Mouse (Mus musculus) ES-E14 (cell line): ENCODE results near the gene Lpgat1. TPM values are rescaled to one million over a fixed set of nuclear protein-coding genes. Genes with fewer than 3 reads are reported as not detected.

Source experiments
- DNase-seq: peaks from one replicate; pipeline ENCODE4 v3.0.0-alpha.2; 2013; ENCODE audit warnings: low read depth, low spot score
- H3K27ac ChIP-seq: 2 replicates; pipeline ENCODE4 v1.5.1; 2012; ENCODE audit warnings: low read depth, mild to moderate bottlenecking, low read length, moderate library complexity, mixed read lengths; ENCODE audit not compliant: poor library complexity, insufficient read depth, severe bottlenecking
- H3K36me3 ChIP-seq: 2 replicates; pipeline ENCODE4 v1.6.1; 2012; ENCODE audit warnings: mild to moderate bottlenecking, low read length, moderate library complexity, mixed read lengths; ENCODE audit not compliant: control insufficient read depth, poor library complexity, insufficient read depth, severe bottlenecking
- H3K4me1 ChIP-seq, 2 experiments: fragments of 150-350 bp in 1 of 2; sonication (generic) in 1 of 2; 2 replicates each; pipeline ENCODE4 v1.6.1; 2012; ENCODE audit warnings: low read length in 2 of 2, mild to moderate bottlenecking in 1 of 2, mixed read lengths in 1 of 2; ENCODE audit not compliant: control insufficient read depth in 2 of 2, insufficient read depth in 2 of 2, poor library complexity in 1 of 2
- H3K4me3 ChIP-seq, 2 experiments: fragments of 150-350 bp in 1 of 2; sonication (generic) in 1 of 2; 2 replicates each; pipeline ENCODE4 v1.5.1; 2012; ENCODE audit warnings: low read length in 2 of 2, low read depth in 1 of 2, mild to moderate bottlenecking in 1 of 2, mixed read lengths in 1 of 2; ENCODE audit not compliant: insufficient read depth in 1 of 2, poor library complexity in 1 of 2, severe bottlenecking in 1 of 2
- H3K9ac ChIP-seq: 2 replicates; pipeline ENCODE4 v1.6.1; 2012; ENCODE audit warnings: low read depth, mild to moderate bottlenecking, low read length, mixed read lengths; ENCODE audit not compliant: poor library complexity, insufficient read depth, severe bottlenecking
- H3K9me3 ChIP-seq: fragments of 150-350 bp; sonication (generic); 2 replicates; pipeline ENCODE4 v1.6.1; 2012; ENCODE audit warnings: low read depth, mild to moderate bottlenecking, low read length; ENCODE audit not compliant: control insufficient read depth, insufficient read depth
- CHD2 ChIP-seq: IDR thresholded peaks from 2 replicates; pipeline ENCODE4 v1.6.1; 2014; ENCODE audit warnings: mild to moderate bottlenecking, low read depth, low read length, inconsistent platforms
- HCFC1 ChIP-seq: IDR thresholded peaks from 2 replicates; pipeline ENCODE4 v1.6.1; 2012; ENCODE audit warnings: low read length, inconsistent platforms, borderline replicate concordance; ENCODE audit not compliant: insufficient read depth
- MAFK ChIP-seq: IDR thresholded peaks from 2 replicates; pipeline ENCODE4 v1.6.1; 2014; ENCODE audit warnings: mild to moderate bottlenecking, low read depth, low read length, inconsistent platforms; ENCODE audit not compliant: insufficient read depth
- ZC3H11A ChIP-seq: IDR thresholded peaks from 2 replicates; pipeline ENCODE4 v1.6.1; 2012; ENCODE audit warnings: low read depth, mild to moderate bottlenecking, inconsistent platforms, low read length, borderline replicate concordance
- ZNF384 ChIP-seq: IDR thresholded peaks from 2 replicates; pipeline ENCODE4 v1.6.1; 2012; ENCODE audit warnings: low read depth, low read length, inconsistent platforms
- in situ Hi-C, 2 experiments: fragments of 600-800 bp; cut with MboI; formaldehyde crosslinking; loops; one replicate each; pipeline ENCODE4 v1.15.1; 2025; ENCODE audit warnings: low sequenced_read_pairs in 2 of 2, inconsistent platforms in 1 of 2; ENCODE audit not compliant: unreplicated experiment in 2 of 2
- total RNA-seq: library from RNA; depleted of rRNA; stranded (reverse); fragments of 300-350 nt; gene quantifications from 2 replicates; pipeline ENCODE4 v1.2.3, GENCODE M21; 2012

The Lpgat1 gene
- total RNA-seq, 1 experiment: 20.7 TPM

DNA sequence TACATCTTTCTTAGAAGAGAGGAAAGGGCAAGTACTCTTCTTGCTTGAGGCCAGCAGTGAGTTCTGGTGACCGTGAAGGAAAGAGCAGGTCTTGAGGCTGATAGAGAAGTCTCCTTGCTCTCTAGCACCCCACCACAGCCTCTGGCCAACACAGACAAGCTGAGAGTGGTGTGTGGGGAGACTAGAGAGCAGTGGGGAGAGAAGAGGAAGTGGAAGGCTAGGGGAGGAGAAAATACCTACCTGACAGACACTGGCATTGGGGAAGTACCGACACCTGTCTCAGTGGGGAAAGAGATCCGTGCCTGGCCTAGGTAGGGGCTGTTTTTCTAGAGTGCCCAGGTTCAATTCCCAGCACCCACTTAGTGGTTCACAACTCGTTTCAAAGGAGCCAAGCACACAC, 96.6 kb downstream of the Lpgat1 start:
- H3K27ac ChIP-seq: no peak overlapping the region; the same call in 1 of the 2 replicates
- in situ Hi-C loops: loop anchor here (10.0 to 25.0 kb wide), 4 partner anchors 227 to 477 kb away; partner anchors contain the start of genes Dtl (in 1 of the 2), Ints7 (in 1 of the 2) and Tmem206 (in 1 of the 2)
- no peak overlapping the region for H3K4me3 ChIP-seq
- H3K9me3 ChIP-seq: no peaks in the 10 kb centered on the region
- H3K9ac ChIP-seq: no peak overlapping the region
- no peaks in the 10 kb centered on the region for H3K36me3 ChIP-seq
- peaks cover 5 to 11% of the 10 kb centered on the region in 2 experiments; a peak in 1 of 4 replicates for H3K4me1 ChIP-seq
- TF ChIP-seq MAFK (no peak), CHD2 (no peak), HCFC1 (no peak), ZC3H11A (no peak), ZNF384 (no peak)
- no peak for DNase-seq

DNA sequence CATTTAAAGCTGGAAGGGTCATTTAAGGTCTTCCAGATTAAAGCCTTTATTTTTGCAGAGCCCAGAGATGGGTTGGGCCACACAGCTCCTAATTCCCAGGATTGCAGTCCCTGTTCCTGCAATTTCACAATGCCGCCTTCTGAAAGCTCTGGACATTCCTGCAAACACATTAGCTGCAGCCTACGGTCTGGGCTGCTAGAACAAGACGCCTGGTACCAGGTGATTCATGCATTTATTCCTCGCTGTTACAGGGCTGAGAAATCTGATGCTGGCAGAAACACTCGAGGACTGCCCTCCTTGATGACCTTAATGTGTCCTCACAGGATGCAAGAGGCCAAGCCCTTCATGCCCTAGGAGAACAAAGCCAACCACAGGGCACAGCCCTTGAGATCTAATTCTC, 97.3 kb downstream of the Lpgat1 start:
- in situ Hi-C loops: loop anchor here (10.0 to 25.0 kb wide), 4 partner anchors 228 to 478 kb away; partner anchors contain the start of genes Dtl (in 1 of the 2), Ints7 (in 1 of the 2) and Tmem206 (in 1 of the 2)
- Histone ChIP-seq H3K9me3 (no peaks in the 10 kb centered on the region), H3K36me3 (no peaks in the 10 kb centered on the region), H3K4me3 (no peak overlapping the region), H3K9ac (no peak overlapping the region), H3K27ac (no peak overlapping the region), H3K4me1 (peaks cover 5 to 15% of the 10 kb centered on the region in 2 experiments; a peak in 1 of 4 replicates)
- no peak for TF ChIP-seq MAFK
- no peak for TF ChIP-seq ZNF384
- no peak for TF ChIP-seq CHD2
- no peak for DNase-seq

DNA sequence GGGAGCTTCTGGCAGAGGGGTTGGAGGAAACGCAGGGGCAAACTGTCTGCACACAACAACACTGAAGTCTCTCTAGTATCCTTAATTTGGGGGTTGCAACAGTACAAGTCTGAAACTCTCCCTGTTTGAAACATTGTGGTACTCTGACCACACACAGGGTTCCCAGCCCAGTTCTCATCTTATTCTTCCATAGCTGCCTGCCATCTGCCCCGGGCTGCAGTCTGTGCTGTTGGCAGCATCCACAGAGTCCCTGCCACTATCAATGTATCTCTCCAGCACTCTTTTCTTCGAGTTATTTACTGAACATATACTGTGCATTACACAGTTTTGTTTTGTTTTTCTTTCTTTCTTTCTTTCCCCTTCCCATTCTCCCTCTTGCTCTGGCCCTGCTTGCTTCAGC, 99.0 kb downstream of the Lpgat1 start:
- TF ChIP-seq MAFK (no peak), ZC3H11A (no peak), ZNF384 (no peak), CHD2 (no peak), HCFC1 (no peak)
- H3K9ac ChIP-seq: no peak overlapping the region
- peaks cover 5 to 16% of the 10 kb centered on the region in 2 experiments; a peak in 1 of 4 replicates for H3K4me1 ChIP-seq
- no peak overlapping the region for H3K27ac ChIP-seq
- no peaks in the 10 kb centered on the region for H3K36me3 ChIP-seq
- no peak for DNase-seq
- no peak overlapping the region for H3K4me3 ChIP-seq
- no peaks in the 10 kb centered on the region for H3K9me3 ChIP-seq
- in situ Hi-C loops: loop anchor here (10.0 to 25.0 kb wide), 4 partner anchors 229 to 479 kb away; partner anchors contain the start of genes Dtl (in 1 of the 2), Ints7 (in 1 of the 2) and Tmem206 (in 1 of the 2)

DNA sequence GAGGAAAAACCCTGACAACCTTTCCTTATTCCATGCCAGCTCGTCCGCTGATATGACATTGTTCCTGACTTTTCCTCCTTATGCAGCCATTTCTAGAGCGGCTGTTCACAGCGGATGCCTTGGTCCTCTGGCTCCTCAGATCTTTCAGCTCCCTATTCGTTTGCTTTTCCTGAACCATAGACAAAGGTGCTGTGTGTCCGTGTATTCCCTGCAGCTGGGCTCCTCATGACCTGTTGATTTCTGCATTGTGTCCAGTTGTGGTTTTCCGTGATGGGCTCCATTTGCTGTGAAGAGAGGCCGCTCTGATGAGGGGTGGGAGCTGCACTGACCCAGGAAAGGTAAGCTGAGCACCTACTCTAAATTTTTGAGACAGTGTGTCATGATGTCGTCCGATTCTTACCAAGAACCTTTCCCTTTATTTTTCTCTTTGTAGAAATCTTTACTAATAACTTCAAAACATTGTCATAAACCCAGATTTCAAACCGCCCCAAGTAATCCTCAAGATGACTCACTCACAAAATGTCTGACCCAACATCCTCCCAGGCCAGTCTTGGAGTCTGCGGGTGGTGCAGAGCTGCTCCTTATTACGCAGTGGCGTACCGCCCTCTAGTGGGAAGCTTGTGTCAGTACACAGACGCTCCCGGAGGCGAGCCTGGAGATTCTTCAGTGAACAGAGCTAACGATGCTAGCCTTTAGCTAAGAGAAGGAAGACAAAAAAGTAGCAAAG, 99.9 kb downstream of the Lpgat1 start:
- 0 out of 2 replicates have a peak overlapping the region, but pooled peaks have one; percentile 9 for H3K9ac ChIP-seq
- no peaks in the 10 kb centered on the region for H3K9me3 ChIP-seq
- peaks cover 3% of the 10 kb centered on the region for H3K36me3 ChIP-seq
- H3K4me1 ChIP-seq: peaks cover 7 to 18% of the 10 kb centered on the region in 2 experiments; a peak in 2 of 4 replicates
- DNase-seq: peak; percentile 90
- in situ Hi-C loops: loop anchor here (10.0 to 25.0 kb wide), 4 partner anchors 230 to 480 kb away; partner anchors contain the start of genes Dtl (in 1 of the 2), Ints7 (in 1 of the 2) and Tmem206 (in 1 of the 2)
- no peak for TF ChIP-seq ZNF384
- TF ChIP-seq MAFK: no peak
- TF ChIP-seq CHD2: no peak
- TF ChIP-seq HCFC1: peak; percentile 44; the same call in 1 of the 2 replicates
- peak; percentile 99 for TF ChIP-seq ZC3H11A
- H3K4me3 ChIP-seq: no peak overlapping the region
- no peak overlapping the region for H3K27ac ChIP-seq
